Mouse (Mus musculus): ENCODE measurements at regions not wholly inside any gene's neighbourhood (a gene's known extent, or its start where the extent isn't known, plus 50 kb on each side); places are given as distances from the start of the nearest gene placed in this dataset.

DNA sequence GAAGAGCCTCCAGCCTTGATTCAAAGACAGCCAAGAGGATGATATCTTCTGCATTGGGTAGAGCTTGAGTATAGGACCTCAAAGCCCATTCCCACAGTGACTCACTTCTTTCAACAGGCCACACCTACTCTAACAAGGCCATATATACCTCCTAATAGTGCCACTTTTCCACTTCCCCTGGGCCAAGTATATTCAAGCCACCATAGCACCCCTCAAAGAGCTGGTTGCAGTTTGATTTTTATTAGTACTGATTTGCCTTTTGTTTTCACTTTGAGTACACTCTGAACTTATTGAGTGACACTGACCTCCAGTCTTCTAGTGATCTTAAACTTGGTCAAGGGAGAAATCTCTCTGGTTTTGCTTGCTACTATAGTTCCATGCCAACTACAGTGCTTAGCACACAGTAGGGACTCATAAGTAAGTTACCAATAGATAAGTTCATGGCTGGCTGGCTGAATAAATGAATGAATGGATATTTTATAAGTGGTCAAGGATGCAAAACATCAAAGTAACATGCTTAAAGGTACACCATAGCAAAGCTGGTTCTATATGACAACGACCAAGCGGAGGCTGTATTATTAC, 64.5 kb upstream of the Lmo2 start:
- DNase-seq (ENCODE audit: low read depth, low spot score) = no peak

DNA sequence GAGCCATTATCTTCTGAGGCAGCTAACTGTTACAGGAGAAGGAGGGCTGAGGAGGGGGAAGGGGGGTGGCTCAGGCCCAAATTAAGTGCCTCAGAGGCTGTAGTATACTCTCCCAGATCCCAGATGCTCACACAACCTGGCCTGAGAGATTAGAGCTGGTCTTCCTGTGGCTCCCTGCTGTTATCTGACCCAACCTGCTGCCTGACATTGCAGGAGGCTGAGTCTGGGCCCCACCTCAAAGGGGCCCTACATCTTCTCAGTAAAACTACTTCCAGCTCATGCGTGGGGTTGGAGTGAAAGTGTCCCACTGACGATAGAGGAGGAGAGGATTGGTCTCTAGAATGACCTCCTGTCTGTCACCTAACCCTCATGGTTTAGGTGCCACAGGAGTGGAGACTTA, 64.0 kb upstream of the Lmo2 start:
- no peak for DNase-seq (ENCODE audit: low read depth, low spot score)

GRCm38 (mm10) chr2:103894981-103895676, 62.7 kb upstream of the Lmo2 start:
- DNase-seq (ENCODE audit: low read depth, low spot score) = no peak

GRCm38 (mm10) chr2:103896160-103896559, 61.6 kb upstream of the Lmo2 start:
- no peak for DNase-seq (ENCODE audit: low read depth, low spot score)

DNA sequence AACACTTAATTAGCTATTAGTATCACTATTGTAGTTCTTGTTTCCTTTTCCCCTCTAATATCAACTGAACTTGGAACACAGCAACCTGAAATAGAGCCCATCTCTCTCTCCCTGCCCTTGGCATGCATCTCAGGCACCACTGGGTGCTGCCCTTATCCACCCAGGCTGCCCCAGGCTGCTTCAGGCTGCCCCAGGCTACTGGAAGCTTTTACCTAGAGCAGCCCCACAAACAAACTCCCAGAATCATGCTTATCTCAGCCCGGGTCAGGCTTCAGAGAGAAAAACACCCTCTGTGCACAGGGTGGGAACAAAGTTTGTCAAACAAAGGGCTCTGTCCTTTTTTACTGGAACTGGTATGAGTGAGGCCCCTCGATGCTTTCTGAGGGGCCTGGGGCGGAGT, 61.0 kb upstream of the Lmo2 start:
- no peak for DNase-seq (ENCODE audit: low read depth, low spot score)

DNA sequence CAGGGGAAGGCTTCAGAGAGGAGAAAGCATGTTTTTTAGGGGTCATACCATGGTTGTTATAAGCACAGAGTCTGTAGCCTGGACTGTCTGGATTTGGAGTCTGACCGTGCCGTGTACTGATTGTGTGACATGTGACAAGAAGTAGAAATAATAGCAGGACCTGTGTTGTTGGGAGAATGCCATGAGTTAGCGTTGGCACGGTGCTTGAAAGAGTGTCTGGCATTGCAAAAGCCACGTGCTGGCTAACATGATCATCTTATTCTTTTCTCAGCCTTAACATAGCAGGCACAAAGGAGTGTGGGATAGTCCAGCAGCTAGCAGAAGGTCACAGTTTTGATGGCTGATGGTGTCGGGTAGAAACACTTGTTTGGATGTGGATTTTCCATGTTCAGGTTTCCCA, 58.1 kb upstream of the Lmo2 start:
- no peak for DNase-seq (ENCODE audit: low read depth, low spot score)

GRCm38 (mm10) chr2:103900384-103900783, 57.4 kb upstream of the Lmo2 start:
- no peak for DNase-seq (ENCODE audit: low read depth, low spot score)

DNA sequence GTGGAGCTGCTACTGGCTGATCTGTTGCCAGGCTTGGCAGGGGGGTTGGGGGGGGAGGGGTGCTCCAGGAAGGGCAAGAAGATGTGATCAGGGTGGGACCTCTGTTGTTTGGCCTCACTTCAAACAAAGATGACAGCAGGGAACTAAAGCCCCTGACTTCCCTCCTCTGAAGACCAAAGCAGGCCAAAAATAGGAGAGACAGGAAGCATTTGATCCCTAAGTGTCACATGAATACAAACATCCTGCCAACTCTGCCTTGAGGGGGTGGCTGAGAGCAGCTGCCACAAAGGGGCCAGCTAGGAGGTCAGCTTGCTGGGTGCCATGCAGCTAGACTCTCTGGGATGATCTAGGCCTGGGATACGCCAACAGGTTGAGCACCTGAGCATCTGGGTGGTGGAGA, 56.3 kb upstream of the Lmo2 start:
- peak; percentile 13 for DNase-seq (ENCODE audit: low read depth, low spot score)

DNA sequence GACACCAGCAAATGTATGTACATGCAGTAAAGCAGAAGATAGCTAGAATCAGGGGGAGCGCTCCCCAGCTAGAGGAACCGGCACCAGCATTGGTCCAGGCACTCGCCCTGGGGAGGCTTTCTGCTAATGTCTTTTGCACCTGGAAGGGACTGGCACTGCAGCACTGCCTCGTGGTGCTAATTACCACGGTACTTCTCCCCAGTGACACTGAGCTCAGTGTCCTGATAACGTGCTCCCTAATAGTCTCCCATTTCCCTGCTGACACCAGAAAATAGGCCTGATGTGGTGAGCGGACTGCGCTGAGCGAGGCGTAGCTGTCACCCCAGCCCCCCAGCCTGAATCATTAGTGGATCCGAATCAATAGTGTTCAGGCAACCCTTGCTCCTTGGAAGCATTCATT, 55.0 kb upstream of the Lmo2 start:
- DNase-seq (ENCODE audit: low read depth, low spot score) = no peak

GRCm38 (mm10) chr2:103905681-103906080, 52.1 kb upstream of the Lmo2 start:
- no peak for DNase-seq (ENCODE audit: low read depth, low spot score)

DNA sequence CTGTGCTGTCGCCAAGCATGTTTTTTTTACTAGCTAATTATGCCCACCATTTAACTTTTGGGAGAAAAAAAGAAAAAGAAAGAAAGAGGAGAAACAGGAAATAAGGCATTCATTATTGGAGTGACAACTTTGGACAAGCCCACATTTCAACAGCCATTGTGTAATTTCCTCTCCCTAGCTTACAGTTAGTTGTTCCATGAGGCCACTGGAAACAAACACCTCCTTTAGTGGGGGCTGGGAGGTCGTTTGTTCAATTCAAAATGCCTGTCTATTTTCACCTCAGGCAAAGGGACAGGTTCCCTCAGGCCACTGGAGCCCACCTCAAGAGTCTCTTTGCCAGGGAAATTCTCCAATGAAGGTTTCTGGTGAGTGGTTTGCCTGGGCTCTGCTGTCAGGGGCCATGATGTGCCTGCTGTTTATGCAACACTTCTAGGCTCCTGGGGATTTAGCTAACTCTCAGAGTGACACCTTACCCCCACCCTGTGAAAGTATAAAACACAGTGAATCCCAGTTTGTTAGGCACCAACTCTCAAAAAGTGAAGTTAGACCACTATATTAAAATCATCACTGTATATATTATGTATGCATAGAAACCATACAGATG, 51.1 kb upstream of the Lmo2 start:
- DNase-seq (ENCODE audit: low read depth, low spot score) = no peak

Measured in CD4-positive helper T cell, adult 2 months (primary cell).